Mouse (Mus musculus) left cerebral cortex, postnatal 36 days (tissue): ENCODE measurements around the gene Rab5if. TPM values are rescaled to one million over a fixed set of nuclear protein-coding genes. Genes with fewer than 3 reads are reported as not detected.
A peak's percentile ranks its signal among the peaks of the same experiment; 100 is the strongest.
"Not testable (repeated sequence)": the region's sequence is repeated elsewhere in the genome, so short reads cannot be mapped to it uniquely, and the experiment has no call there.

Experiments
- DNase-seq, 2 experiments: peaks; one replicate each; pipeline ENCODE4 v3.0.0; 2021 to 2022; ENCODE audit warnings: low spot score in 2 of 2, mixed read lengths in 1 of 2
- intact Hi-C: fragments of 180-260 bp; cut with DNase I; formaldehyde crosslinking; loops from one replicate; pipeline ENCODE4 v1.15.1; 2025
- total RNA-seq, 2 experiments: library from RNA; stranded (reverse); gene quantifications; 2 replicates each; pipeline ENCODE4 v1.2.3; 2021

The Rab5if gene
- total RNA-seq, 2 experiments from 2014 or later = 89.8 to 102 TPM

DNA sequence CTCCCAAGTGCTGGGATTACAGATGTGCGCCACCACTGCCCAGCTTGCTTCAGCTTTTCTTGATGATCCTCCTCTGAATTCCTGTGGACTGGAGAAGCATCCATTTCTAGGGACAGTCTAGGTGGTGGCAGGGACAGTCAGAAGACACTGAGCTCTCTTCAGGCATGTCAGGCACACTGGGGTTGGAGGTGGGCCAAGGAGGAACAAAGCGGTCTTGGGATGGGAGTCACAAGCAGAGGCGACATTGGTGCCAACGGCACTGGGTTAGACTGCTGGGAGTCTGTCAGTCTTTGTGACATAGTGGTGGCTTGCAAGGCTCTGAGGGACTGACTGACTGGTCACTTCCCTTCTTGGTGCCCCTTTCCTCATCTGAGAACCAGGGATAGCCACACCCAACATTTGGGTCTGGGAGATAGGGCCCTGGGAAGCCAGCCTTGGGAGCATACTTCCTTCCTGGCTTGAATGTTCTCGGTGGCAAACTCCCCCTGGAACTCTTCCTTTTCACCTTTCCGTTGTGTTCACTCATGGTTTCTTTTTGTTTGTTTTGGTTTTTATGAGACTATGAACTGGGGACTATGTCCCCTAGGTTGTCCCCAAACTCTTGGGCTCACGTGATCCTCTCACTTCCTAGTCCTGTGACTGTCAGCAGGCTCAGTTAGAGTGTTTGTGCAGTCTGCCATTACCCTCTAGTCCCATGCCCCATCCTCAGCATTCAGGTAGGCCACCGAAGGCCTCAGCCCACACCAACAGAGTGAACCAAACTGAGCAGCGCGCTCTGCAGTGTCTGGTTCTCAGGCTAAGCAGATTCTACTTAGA, 21.7 kb downstream of the Rab5if start:
- intact Hi-C loops = no loop called here

DNA sequence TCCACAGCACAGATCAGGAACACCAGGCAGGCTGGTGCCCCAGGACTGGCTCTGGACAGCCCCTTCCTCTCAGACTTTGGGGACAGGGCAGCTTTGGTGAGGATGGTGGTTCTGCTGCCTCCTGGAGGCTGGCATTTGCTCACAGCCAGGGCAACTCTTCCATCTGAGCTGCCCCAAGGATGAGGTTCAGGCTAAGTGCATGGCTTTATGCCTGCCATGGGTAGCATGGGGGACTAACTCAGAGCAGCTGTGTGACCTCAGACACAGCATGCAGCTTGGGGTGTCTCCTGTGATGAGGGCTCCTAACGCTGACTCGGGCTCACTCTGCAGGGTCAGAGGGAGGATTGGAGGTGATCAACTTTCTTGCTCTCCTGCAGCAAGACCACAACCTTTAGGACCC, 22.7 kb downstream of the Rab5if start:
- intact Hi-C loops, DNase-seq: not testable (repeated sequence)

More for the DNA sequence above, 21.7 kb downstream of the Rab5if start:
- DNase-seq = no peak

DNA sequence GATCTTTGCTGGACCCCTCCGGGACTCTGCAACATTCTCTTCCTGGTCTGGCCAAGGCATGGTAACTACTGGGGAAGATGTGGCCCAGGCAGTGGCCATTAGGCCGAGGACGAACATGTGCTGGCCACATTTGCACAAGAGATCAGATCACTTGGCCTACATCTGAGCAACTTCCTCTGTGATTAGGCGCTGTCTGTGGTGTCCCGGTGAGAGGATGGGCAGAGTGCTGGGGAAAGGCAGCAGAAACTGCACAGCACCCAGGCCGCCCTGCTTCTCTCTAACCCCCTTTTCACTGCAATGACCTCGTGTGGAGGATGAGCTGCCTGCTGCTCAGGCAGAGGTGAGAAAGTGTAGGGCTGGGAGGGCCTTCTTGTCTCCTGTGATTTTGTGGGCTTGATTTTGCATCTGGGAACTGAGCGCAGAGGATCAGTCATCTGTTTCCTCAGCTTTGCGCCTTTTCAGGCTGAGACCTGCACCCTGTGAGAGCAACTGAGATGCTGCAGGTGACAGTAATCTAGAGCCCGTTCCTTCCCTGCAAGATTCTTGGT, 23.2 kb downstream of the Rab5if start:
- intact Hi-C loops = no loop called here
- no peak for DNase-seq

DNA sequence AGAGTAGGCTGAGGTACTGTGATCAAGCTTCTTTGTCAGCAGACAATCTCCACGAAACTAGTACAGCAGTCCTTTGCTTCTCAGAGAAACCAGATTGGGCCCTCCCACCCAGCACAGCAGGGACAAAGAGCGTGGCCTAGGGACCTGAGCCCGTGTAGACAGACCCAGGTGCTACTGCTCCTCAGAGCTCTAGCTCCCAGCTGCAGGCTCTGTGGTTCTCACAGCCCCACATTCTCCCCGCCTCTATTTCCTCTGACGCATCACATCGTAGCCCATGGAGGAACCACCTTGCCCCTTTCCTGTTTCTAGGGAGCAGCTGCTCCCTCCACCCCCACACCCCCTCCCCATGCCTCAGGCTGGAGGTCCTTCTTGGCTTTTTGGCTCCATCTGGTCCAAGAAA, 24.1 kb downstream of the Rab5if start, which contains the start of gene Sla2:
Gene Sla2, minus strand, starts transcription at position 176 of the 400 bp plus-strand sequence.
- no peak for DNase-seq
- intact Hi-C loops = no loop called here

DNA sequence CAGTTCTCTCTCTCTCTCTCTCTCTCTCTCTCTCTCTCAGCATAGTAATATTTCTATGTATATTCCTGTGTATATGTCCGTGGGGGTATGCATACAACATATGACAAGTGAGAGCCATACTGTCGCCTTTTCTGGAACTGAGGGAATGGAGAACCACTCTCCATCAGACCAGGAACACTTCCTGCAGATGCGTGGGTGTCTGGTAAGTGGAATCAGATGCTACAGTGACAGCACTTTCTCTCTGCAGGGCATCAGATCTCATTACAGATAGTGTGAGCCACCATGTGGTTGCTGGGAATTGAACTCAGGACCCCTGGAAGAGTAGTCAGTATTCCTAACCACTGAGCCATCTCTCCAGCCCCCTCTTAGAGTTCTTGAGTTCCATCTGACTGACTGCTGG, 25.6 kb downstream of the Rab5if start:
- intact Hi-C loops = no loop called here
- DNase-seq = no peak

DNA sequence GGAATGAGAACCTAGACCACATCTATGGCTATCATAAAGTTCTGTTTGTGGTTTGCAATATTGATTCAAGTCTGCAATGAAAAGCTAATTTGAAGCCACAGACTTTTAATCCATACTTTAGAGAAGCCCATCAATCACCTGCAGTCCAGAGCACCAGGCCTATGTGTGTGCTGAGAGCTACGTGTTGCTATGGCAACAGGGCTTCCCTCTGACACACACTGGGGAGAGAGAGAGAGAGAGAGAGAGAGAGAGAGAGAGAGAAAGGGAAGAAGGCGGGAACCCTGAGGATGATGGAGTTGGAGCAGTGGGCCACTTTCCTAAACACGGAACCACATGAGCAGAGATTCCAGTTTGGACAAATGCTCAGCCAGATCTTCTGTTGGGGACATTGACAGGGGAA, 29.3 kb downstream of the Rab5if start:
- intact Hi-C loops = no loop called here
- DNase-seq = no peak

DNA sequence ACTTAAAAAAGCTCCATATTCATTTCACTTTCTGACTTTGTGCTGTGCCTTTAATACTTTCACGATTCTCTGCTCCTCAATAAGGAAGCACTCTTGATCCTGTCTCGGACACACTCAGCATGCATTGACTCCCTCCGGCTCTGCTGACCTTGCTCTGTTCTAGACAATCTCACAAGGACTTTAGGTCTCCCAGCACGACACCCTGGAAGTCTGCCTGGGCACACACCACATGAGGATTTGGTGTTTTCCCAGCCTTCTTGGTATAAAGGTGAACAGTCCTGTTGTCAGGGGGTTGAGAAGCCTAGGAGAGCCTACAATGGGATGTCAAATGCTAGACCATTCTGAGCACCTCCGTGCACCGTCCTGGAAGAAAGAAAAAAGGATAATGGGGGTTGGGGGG, 29.9 kb downstream of the Rab5if start:
- DNase-seq = no peak
- intact Hi-C loops = no loop called here

DNA sequence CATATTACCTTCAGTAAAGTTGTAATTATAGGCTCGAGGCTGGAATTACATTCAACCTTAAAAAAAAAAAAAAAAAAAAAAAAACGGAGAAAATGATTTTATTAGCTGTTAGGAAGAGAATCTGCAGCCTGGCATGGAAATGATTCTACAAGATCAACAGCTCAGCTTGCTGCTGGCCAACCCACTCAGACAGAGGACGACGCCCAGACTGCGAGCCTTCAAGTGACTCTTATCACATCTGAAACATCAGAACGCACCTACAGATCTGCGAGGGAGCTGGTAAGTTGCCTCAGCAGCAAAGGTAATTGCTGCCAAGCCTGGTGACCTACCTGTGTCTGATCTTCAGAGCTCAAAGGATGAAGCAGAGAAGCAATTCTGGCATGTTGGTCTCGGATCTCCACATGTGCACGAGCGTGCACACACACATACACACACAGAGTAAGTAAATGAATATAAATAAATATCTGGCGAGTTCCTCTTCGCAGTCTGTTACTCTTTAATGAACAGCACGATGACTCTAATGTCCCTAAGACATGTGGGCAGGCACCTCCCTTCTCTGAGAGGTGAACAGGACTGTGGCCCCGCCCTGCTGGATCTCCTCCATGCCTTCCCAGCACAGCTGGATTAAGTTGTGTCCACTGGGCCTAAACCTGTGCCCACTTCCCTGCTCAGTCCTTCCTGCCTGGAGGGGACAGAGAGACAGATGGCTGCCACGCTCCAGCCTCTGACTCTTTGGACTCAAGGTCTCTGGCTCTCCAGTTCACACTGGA, 31.8 kb downstream of the Rab5if start:
- DNase-seq = no peak
- intact Hi-C loops = no loop called here

DNA sequence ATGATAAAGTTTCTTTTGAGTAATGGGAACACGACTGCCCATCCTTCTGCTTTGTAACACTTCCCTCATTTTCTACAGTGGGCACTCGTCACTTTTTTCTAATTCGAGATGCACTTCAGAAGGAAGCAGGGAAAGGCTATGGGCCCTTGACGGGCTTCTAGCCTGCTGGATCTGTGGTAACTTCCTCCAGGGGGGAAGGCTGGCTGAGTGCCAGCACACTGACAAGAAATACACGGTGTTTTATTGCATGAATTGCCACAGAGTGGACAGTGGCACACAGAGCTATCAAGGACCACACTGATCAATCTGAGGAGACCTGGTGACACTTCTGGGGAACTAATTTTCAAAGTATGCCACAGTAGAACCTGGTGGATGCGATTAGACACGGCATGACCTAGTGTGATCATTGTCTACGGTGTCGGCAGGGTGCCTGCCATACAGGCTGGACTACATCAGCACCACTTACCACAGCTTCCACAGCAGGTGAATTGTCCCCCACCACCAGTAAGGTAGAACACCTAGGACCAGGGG, 33.5 kb downstream of the Rab5if start:
- no peak for DNase-seq
- intact Hi-C loops = no loop called here

DNA sequence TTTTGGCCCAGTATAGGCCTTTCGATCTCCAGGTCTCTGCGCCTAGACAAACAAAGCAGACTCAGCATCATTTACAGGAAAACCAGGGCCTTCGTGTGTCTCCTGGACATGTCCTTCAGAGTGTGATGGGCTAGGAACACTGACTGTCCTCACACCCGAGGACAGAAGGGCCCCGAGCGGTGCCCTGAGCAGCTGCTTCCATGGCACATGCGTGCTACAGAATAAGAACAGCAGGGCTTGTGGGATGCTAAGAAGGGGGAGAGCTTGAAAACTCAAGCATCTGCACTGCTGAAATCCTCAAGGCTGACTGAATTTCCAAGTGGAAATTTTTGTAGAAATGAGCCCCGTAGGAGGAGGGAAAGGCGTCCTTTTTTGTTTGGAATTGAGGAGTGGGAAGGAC, 34.1 kb downstream of the Rab5if start:
- intact Hi-C loops = no loop called here
- peak; percentile 48 to 59 for DNase-seq

DNA sequence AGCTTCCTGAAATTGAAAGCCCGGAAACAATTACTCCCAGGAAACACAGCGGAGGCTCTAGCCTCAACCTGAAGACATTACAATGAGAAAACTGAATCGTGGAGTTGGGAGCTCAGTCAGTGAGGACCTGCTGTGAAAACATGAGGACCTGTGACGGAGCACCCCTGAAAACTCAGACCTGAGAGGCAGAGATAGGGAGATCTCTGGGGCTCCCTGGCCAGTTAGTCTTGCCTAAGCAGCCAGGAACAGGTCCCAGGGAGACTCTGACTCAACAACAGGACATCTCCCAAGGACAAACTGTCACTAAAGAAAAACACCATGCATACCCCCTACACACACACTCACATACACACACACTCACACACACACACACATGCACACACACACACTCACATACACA, 35.4 kb downstream of the Rab5if start:
- intact Hi-C loops = no loop called here
- DNase-seq = no peak

DNA sequence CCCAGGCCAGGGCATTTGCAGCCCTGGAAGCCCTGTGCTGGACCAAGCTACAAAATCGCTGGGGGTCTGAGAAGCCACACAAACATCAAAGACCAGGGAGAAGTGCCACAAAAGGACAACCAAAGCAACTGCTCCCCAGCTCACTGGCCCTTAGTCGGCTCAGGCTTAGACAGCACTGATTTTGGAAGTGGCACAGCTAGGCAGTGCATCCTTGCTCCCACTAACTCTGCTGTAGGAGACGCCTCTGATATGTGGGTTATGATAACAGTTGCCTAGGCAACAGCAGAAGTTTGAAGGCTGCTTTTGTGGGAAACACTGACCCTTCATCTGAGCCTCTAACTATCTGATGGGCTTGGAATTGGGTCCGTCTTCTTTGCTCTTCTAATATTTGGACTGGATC, 36.3 kb downstream of the Rab5if start:
- intact Hi-C loops = no loop called here
- no peak for DNase-seq

DNA sequence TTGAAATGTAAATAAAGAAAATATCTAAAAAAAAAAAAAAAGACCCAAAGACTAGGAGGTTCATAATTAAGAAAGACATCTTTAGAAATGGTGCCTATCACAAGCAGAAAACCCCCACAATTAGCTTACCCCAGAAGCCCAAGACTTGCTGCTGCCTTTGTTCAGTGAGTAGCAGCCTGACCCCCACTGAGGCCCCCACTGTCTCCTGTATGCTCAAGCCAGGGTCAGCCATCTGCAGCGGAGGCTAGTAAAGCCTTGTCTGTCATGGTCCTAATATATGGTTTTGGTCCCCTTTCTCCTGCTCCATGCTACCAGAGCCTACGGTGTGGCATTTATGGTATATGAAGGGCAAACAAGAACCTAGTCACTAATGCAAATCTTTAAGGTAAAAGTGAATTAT, 38.4 kb downstream of the Rab5if start:
- intact Hi-C loops = loop anchor here (10.0 kb wide), 1 partner anchor 193 kb away; no protein-coding TSS in a partner anchor
- DNase-seq = no peak

DNA sequence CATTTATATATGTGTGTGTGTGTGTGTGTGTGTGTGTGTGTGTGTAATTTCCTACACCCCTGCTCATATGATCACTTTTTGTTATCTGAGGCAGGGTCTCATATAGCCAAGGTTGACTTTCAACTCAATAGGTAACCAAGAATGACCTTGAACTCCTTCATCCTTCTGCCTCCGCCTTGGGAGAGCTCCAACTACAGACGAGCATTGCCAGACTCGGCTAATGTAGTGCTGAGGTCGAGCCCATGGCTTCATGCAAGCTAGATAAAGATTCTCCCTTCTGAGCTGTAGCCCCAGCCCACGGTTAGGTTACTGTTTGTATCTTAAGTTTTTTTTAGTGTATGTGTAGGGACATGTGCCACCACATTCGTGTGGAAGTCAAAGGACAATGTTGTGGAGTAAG, 39.0 kb downstream of the Rab5if start:
- intact Hi-C loops = loop anchor here (10.0 kb wide), 1 partner anchor 193 kb away; no protein-coding TSS in a partner anchor
- DNase-seq = no peak

DNA sequence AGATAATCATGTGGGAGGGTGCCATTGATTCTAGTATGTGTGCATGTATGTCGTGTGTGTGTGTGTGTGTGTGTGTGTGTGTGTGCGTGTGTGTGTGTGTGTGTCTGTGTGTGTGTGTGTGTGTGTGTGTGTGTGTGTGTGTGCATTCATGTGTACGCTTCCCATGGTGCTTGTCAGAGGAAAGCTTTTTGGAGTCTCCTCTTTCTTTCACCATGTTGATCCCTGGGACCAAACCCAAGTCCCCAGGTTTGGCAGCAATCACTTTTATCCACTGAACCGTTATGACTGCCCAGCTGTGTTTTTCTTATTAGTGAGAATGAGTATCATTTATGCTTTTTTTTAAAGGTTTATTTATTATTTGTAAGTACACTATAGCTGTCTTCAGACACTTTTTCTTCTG, 39.5 kb downstream of the Rab5if start:
- not testable (repeated sequence) for DNase-seq
- intact Hi-C loops = loop anchor here (10.0 kb wide), 1 partner anchor 192 kb away; no protein-coding TSS in a partner anchor

DNA sequence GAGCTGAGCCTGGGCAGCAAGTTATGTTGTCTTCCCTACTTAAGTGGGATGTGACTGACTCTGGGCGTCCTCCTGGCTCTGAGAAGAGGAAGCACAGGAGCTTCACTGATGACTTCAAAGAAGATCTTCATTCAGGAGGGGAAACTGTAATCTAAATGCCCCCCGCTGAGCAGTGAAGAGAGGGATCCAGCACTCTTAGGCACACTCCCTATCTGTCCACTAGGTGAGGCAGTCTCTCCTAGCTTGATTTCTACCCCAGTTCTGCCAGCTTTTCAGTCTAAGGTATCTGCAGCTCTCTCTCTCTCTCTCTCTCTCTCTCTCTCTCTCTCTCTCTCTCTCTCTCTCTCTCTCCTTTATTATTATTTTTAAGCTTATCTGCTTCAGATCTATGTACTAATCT, 40.4 kb downstream of the Rab5if start:
- intact Hi-C loops = loop anchor here (10.0 kb wide), 1 partner anchor 191 kb away; no protein-coding TSS in a partner anchor

DNA sequence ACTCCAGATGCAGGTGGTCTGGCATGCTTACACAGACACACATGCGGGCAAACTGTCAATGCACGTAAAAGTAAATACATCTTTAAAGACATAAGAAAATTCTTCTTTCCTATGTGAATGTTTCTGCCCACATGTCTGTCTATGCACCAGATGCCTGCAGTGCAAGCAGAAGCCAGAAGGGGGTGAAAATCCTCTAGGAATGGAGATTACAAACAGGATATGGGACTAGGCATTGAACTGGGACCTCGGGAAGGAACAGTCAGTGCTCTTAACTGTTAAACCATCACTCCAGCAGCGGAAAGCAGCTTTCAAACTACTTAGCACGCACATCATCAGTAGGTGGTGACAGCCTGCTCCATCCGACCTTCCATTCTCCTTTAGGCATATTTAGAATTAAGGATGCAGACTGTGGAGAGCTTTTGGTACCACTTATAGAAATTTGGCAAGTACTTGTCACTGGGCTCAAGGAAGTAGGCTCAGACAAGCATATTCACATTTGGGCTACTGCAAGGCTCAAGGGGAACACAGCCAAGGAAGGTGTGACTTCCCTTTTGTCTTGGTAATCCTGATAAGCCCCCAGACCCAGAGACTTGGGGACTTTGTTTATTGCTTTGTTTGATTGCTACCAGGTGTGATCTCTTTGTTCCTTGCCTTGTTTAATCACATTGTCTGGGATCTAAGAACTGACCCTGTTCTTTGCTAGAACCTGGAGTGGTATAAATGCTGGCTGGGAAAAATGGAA, 42.2 kb downstream of the Rab5if start:
- DNase-seq = peak; percentile 59 to 64

More for the DNA sequence above, 40.4 kb downstream of the Rab5if start:
- DNase-seq = no peak

DNA sequence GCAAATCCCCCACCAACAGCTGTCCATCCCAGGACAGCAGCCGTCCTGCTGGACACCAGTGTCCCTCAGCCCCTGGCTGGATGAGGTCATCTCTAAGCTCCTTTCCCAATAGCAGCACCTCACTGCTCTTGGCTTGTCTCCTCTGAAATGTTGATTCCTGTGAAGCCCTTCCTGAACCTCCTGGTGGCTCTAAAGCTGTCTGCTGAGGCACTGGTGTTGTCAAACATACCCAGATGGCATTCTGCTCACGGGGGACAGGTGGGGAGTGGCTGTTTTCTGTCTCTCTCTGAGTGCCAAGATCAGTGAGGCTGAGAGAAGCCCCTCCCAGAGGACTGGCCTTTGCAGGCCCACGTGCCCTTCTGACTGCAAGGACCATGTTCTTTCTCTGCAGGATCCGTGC, 43.0 kb downstream of the Rab5if start:
- DNase-seq = not testable (repeated sequence)
- intact Hi-C loops = loop anchor here (2.0 to 10.0 kb wide), 3 partner anchors 36 to 189 kb away; no protein-coding TSS in a partner anchor

More for the DNA sequence above, 42.2 kb downstream of the Rab5if start:
- intact Hi-C loops = loop anchor here (2.0 to 10.0 kb wide), 3 partner anchors 37 to 190 kb away; no protein-coding TSS in a partner anchor

DNA sequence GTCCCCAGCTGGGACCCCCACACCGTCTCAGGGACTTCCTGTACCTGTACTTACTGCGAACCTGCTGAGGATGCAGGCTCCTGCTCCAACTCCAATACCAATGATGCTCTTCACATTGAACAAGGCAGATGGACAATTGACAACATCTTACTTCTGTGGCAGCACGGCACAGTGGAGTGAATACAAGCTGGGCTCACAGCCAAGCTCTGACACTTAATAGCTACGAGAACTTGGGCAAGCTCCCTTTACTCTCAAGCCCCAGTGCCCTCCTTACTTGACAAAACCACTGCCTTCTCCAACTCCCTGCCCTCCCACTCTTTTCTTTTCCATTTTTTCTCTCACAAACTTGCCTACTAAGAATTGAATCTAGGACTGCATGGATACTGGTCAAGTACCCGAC, 50.3 kb downstream of the Rab5if start:
- intact Hi-C loops = no loop called here
- DNase-seq = no peak
